Mouse (Mus musculus) lung, postnatal 0 days (tissue): Measurements from ENCODE around the gene Memo1. TPM values are rescaled to one million over a fixed set of nuclear protein-coding genes. Genes with fewer than 3 reads are reported as not detected.
A peak's percentile ranks its signal among the peaks of the same experiment; 100 is the strongest.

Experiments used
- ATAC-seq: fragments of 200-750 bp; cut with Nextera tagmentation; 2 replicates; pipeline ENCODE4 v1.8.0; 2017; ENCODE audit warnings: moderate library complexity
- DNase-seq: peaks from one replicate; pipeline ENCODE4 v3.0.0-alpha.2; 2016; ENCODE audit warnings: low spot score
- H3K27ac ChIP-seq: fragments of 300-500 bp; sonication (generic); 2 replicates; pipeline ENCODE4 v1.5.1; 2014; ENCODE audit warnings: antibody characterized with exemption, mild to moderate bottlenecking, low read length, mixed read lengths
- H3K27me3 ChIP-seq: fragments of 300-500 bp; sonication (generic); replicated peaks from 2 replicates; pipeline ENCODE4 v1.6.1; 2014; ENCODE audit warnings: low read length, mixed read lengths; ENCODE audit not compliant: insufficient read depth
- H3K36me3 ChIP-seq: fragments of 300-500 bp; sonication (generic); 2 replicates; pipeline ENCODE4 v1.6.1; 2014; ENCODE audit warnings: low read length, mixed read lengths; ENCODE audit not compliant: insufficient read depth
- H3K4me1 ChIP-seq: fragments of 300-500 bp; sonication (generic); 2 replicates; pipeline ENCODE4 v1.6.1; 2014; ENCODE audit warnings: antibody characterized with exemption, low read depth, low read length, mixed read lengths; ENCODE audit not compliant: insufficient read depth
- H3K4me2 ChIP-seq: fragments of 300-500 bp; sonication (generic); replicated peaks from 2 replicates; pipeline ENCODE4 v1.6.1; 2014; ENCODE audit warnings: low read depth, mild to moderate bottlenecking, low read length, moderate library complexity, mixed read lengths
- H3K4me3 ChIP-seq: fragments of 300-500 bp; sonication (generic); 2 replicates; pipeline ENCODE4 v1.5.1; 2014; ENCODE audit warnings: low read depth, low read length
- H3K9ac ChIP-seq: fragments of 300-500 bp; sonication (generic); replicated peaks from 2 replicates; pipeline ENCODE4 v1.6.1; 2014; ENCODE audit warnings: low read depth, mild to moderate bottlenecking
- H3K9me3 ChIP-seq: fragments of 300-500 bp; sonication (generic); 2 replicates; pipeline ENCODE4 v1.6.1; 2016; ENCODE audit warnings: low read length, mixed read lengths
- CTCF ChIP-seq: IDR thresholded peaks from 2 replicates; pipeline ENCODE4 v1.5.1; 2016; ENCODE audit warnings: antibody characterized with exemption, mild to moderate bottlenecking
- EP300 ChIP-seq: IDR thresholded peaks from 2 replicates; pipeline ENCODE4 v1.6.1; 2016; ENCODE audit warnings: antibody characterized with exemption, mild to moderate bottlenecking, control low read depth
- WGBS: fragments of 180-500 bp; shearing (Covaris S2); extraction: QIAGEN DNeasy Blood & Tissue Kit; methylation state at CpG from one replicate; pipeline ENCODE4 v1.1.7; 2014; 5-methylcytosine and 5-hydroxymethylcytosine counted together
- polyA plus RNA-seq: library from polyadenylated mRNA; unstranded; fragments of >200 nt; fragmentation: Nextera tagmentation; extraction: Ambion mirVana; gene quantifications from 2 replicates; pipeline ENCODE4 v1.2.1, GENCODE M21; 2015

Memo1 gene
- polyA plus RNA-seq, 1 experiment from 2014 or later: 54.2 TPM

- DNase-seq (no peak), ATAC-seq (no peak)
- no peaks in the 10 kb centered on the region for H3K9me3 ChIP-seq
- H3K27ac ChIP-seq: no peak overlapping the region
- H3K27me3 ChIP-seq: no peaks in the 10 kb centered on the region
- no peak overlapping the region for H3K4me3 ChIP-seq
- 63% methylated on average over 1 of the region's 1 CpGs for WGBS
- TF ChIP-seq EP300 (no peak), CTCF (no peak)
- H3K36me3 ChIP-seq: no peaks in the 10 kb centered on the region
- H3K9ac ChIP-seq: no peak overlapping the region
- no peak overlapping the region for H3K4me2 ChIP-seq
- no peaks in the 10 kb centered on the region for H3K4me1 ChIP-seq
These were observed 122.5 kb downstream of the Memo1 start for GRCm38 (mm10) chr17:74172834-74173233.

GRCm38 (mm10) chr17:74159443-74159894 is 135.9 kb downstream of the Memo1 start:
- Histone ChIP-seq H3K27ac (no peak overlapping the region), H3K9ac (no peak overlapping the region), H3K27me3 (no peaks in the 10 kb centered on the region), H3K4me2 (peak overlapping the region; percentile 50), H3K4me1 (no peaks in the 10 kb centered on the region), H3K9me3 (no peaks in the 10 kb centered on the region), H3K4me3 (peak overlapping the region; percentile 15; the same call in 1 of the 2 replicates), H3K36me3 (no peaks in the 10 kb centered on the region)
- peak; percentile 79 for DNase-seq
- WGBS: 2% methylated on average over 9 of the region's 9 CpGs
- TF ChIP-seq EP300 (no peak), CTCF (no peak; the same call in 1 of the 2 replicates)
- peak; percentile 95 for ATAC-seq

GRCm38 (mm10) chr17:74158161-74158560 is 137.2 kb downstream of the Memo1 start:
- TF ChIP-seq EP300 (no peak), CTCF (no peak)
- Histone ChIP-seq H3K27me3 (no peaks in the 10 kb centered on the region), H3K36me3 (no peaks in the 10 kb centered on the region), H3K4me2 (no peak overlapping the region), H3K9me3 (no peaks in the 10 kb centered on the region), H3K4me1 (no peaks in the 10 kb centered on the region), H3K27ac (no peak overlapping the region), H3K9ac (no peak overlapping the region), H3K4me3 (no peak overlapping the region)
- WGBS: 78% methylated on average over 3 of the region's 3 CpGs
- no peak for DNase-seq
- ATAC-seq: no peak

Other genes starting within 250 kb of the Memo1 start
- not detected in 2 replicates for gene Srd5a2, start 247.6 kb downstream of the Memo1 start, polyA plus RNA-seq
- 149 and 165 TPM in 2 replicates for gene Dpy30, start 28.4 kb upstream of the Memo1 start, polyA plus RNA-seq
- 10.1 and 12.7 TPM in 2 replicates for gene Spast, start 43.5 kb upstream of the Memo1 start, polyA plus RNA-seq
- gene Slc30a6, start 100.1 kb upstream of the Memo1 start, polyA plus RNA-seq: 26.7 and 28.6 TPM in 2 replicates
- 0.53 and 0.77 TPM in 2 replicates for gene Nlrc4, start 163.6 kb upstream of the Memo1 start, polyA plus RNA-seq
- 106 and 112 TPM in 2 replicates for gene Yipf4, start 194.0 kb upstream of the Memo1 start, polyA plus RNA-seq
- gene Birc6, start 232.8 kb upstream of the Memo1 start, polyA plus RNA-seq: 104 and 108 TPM in 2 replicates